Mouse (Mus musculus): ENCODE measurements around the gene Fam193a.

DNA sequence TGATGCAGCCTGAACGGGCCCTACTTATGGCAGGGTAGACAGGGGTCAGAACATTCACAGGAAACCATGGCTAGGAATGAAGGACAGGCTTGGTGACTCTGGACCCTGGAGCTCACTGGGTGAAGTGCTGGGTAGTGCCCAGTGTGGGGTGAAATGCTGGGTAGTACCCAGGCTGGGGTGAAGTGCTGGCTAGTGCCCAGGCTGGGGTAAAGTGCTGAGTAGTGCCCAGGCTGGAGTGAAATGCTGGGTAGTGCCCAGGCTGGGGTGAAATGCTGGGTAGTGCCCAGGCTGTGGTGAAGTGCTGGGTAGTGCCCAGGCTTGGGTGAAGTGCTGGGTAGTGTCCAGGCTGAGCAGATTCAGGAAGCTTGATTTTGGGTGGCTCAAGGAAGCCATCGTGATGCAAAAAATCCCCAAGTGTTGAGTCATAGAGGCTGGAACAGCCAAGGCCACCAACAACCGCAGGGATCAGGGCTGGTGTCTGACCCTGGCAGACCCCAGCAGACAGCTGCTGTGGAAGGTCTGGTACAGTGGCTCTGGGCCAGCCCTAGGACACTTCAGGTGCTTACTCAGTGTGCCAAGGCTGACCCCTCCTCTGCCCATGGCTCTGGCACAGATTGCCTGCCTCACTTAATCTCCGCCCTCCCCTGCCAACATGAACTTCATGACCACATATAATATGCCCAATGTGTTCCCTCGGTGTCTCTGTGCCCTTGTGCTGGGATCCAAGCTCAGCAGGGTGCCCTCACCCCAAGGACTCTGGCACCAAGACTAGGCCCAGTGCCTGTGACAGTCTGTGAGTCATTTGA lies 165.2 kb downstream of the Fam193a start:
- no peak for TF ChIP-seq MEF2A (IDR thresholded peaks at IDR 0.05; ENCODE audit: extremely low read depth, insufficient replicate concordance, low read depth, low read length, poor library complexity, severe bottlenecking)
- no peak for TF ChIP-seq CTCF (IDR thresholded peaks at IDR 0.05 in 2 of 3, conservative IDR thresholded peaks at IDR 0.05 in 1 of 3; ENCODE audit: control insufficient read depth in 1 of 3, insufficient read depth in 1 of 3, low read depth in 2 of 3, low read length in 3 of 3, poor library complexity in 1 of 3, severe bottlenecking in 1 of 3)
- TF ChIP-seq USF1 (IDR thresholded peaks at IDR 0.05; ENCODE audit: low read depth, low read length), result no peak

Measured in MEL (cell line).